Mouse (Mus musculus) Patski (cell line): Measurements from ENCODE around the gene Sgo2a. TPM values are rescaled to one million over a fixed set of nuclear protein-coding genes. Genes with fewer than 3 reads are reported as not detected.
A peak's percentile ranks its signal among the peaks of the same experiment; 100 is the strongest.

Experiments used
- ATAC-seq: fragments of 100-300 bp; one replicate; pipeline ENCODE4 v1.8.0; 2021
- CTCF ChIA-PET: fragments of 350-600 bp; sonication (Branson Sonifier 250); formaldehyde crosslinking; loops from one replicate; lab custom pipeline; 2022; ENCODE audit warnings: inconsistent platforms; lab: Charles Lee
- POLR2A ChIA-PET: fragments of 350-600 bp; sonication (Branson Sonifier 250); formaldehyde crosslinking; loops from one replicate; lab custom pipeline; 2022; ENCODE audit warnings: antibody characterized with exemption, inconsistent platforms; lab: Charles Lee
- DNase-seq: peaks from one replicate; pipeline ENCODE4 v3.0.0-alpha.2; 2011; ENCODE audit warnings: low read depth, low spot score
- H3K27me3 ChIP-seq: fragments of 371-371 bp; one replicate; pipeline ENCODE4 v1.5.1; 2021
- CTCF ChIP-seq: fragments of 100-300 bp; IDR thresholded peaks from one replicate; pipeline ENCODE4 v1.5.1; 2021
- in situ Hi-C: fragments of 300-500 bp; cut with MboI; formaldehyde crosslinking; loops from 3 replicates; pipeline ENCODE4 v1.11.1; 2018; ENCODE audit warnings: low pct_unique_long_range_greater_than_20kb, mixed read lengths
- polyA plus RNA-seq: library from polyadenylated mRNA; unstranded; gene quantifications from one replicate; pipeline ENCODE4 v1.2.3, GENCODE M21; 2021

The Sgo2a gene
- polyA plus RNA-seq: 12.0 TPM

- ChIA-PET CTCF (interaction anchor here (1.4 to 1.7 kb wide), 2 partner anchors 25 to 27 kb away, joined by 4 to 5 read pairs; no protein-coding TSS in a partner anchor), POLR2A (no interaction called here)
- no peak for TF ChIP-seq CTCF
- H3K27me3 ChIP-seq: no peaks in the 10 kb centered on the region
- peak; percentile 62 for DNase-seq
- in situ Hi-C loops: no loop called here
- peak; percentile 91 for ATAC-seq
These were observed at the start of gene Sgo2a for GRCm38 (mm10) chr1:57995432-57996132. Gene Sgo2a, plus strand, starts transcription at chr1:57995971.

- in situ Hi-C loops: loop anchor here (5.0 kb wide), 1 partner anchor 195 kb away; no protein-coding TSS in a partner anchor
- no peak for TF ChIP-seq CTCF
- DNase-seq: no peak
- peak; percentile 72 for ATAC-seq
- CTCF ChIA-PET: interaction anchor here (1.9 to 3.4 kb wide), 3 partner anchors 153 to 519 kb away, joined by 7 to 28 read pairs (median 9); no protein-coding TSS in a partner anchor
- POLR2A ChIA-PET: interaction anchor here (1.0 to 1.2 kb wide), 2 partner anchors 10 to 36 kb away, joined by 3 read pairs; no protein-coding TSS in a partner anchor
- H3K27me3 ChIP-seq: no peaks in the 10 kb centered on the region
These were observed 48.0 kb upstream of the Sgo2a start for GRCm38 (mm10) chr1:57947552-57948347.

DNA sequence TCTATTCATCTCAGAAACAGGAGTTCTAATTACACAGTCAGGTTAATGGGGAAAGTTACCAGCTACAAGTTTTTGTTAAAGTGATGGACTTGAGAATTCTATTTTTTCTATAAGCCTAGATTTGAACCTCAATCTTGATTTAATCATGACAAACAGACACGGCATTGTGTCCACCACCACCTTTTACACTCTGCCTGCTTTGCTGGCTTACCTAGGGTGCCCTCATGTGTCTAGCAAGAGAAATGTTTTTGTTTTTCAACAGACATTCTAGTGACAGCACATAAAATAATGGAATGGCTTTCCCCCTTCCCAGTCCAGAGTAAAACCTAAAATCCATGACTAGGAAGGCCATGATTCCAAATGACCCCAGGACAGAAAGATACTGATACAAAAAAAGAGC lies 46.6 kb upstream of the Sgo2a start:
- in situ Hi-C loops: loop anchor here (5.0 kb wide), 1 partner anchor 193 kb away; no protein-coding TSS in a partner anchor
- H3K27me3 ChIP-seq: no peaks in the 10 kb centered on the region
- ATAC-seq: no peak
- ChIA-PET CTCF (interaction anchor here (0.7 to 3.4 kb wide), 16 partner anchors 9 to 540 kb away, joined by 3 to 28 read pairs (median 3); no protein-coding TSS in a partner anchor), POLR2A (interaction anchor here (0.6 to 1.3 kb wide), 4 partner anchors 16 to 517 kb away, joined by 3 to 6 read pairs (median 4); no protein-coding TSS in a partner anchor)
- no peak for DNase-seq
- TF ChIP-seq CTCF: peak; percentile 75

DNA sequence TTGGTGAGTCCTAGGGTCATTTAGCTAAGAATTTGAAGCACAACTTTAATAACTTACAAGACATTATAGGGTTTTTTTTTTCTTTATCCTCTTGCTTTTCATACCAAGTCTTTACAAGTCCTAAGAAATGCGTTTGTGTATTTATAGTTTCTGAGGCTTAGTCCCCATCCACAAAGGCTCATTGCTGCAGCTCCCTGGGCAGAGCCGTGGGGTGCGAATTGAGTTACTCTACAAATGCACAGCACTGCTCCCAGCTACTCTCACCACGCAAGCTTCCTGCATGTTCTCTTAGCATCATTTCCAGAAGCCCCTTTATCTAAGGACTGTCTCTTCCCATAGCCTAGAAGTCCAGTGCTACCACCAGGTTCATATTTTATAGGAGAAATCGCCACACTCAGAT lies 46.1 kb upstream of the Sgo2a start:
- DNase-seq (no peak), ATAC-seq (no peak)
- TF ChIP-seq CTCF: no peak
- CTCF ChIA-PET: interaction anchor here (0.8 to 3.4 kb wide), 10 partner anchors 9 to 541 kb away, joined by 3 to 28 read pairs (median 4); no protein-coding TSS in a partner anchor
- POLR2A ChIA-PET: interaction anchor here (0.6 to 1.3 kb wide), 5 partner anchors 17 to 518 kb away, joined by 3 to 6 read pairs (median 4); no protein-coding TSS in a partner anchor
- H3K27me3 ChIP-seq: no peaks in the 10 kb centered on the region
- in situ Hi-C loops: loop anchor here (5.0 to 25.0 kb wide), 3 partner anchors 193 to 522 kb away; partner anchors contain the start of gene Aox2

- in situ Hi-C loops: loop anchor here (5.0 to 25.0 kb wide), 2 partner anchors 335 to 525 kb away; partner anchors contain the start of gene Aox2
- ATAC-seq (no peak), DNase-seq (no peak)
- TF ChIP-seq CTCF: no peak
- no peaks in the 10 kb centered on the region for H3K27me3 ChIP-seq
- CTCF ChIA-PET: interaction anchor here (1.4 to 2.8 kb wide), 2 partner anchors 523 to 524 kb away, joined by 5 to 7 read pairs; no protein-coding TSS in a partner anchor
- POLR2A ChIA-PET: no interaction called here
These were observed 43.3 kb upstream of the Sgo2a start for GRCm38 (mm10) chr1:57952509-57952908.

DNA sequence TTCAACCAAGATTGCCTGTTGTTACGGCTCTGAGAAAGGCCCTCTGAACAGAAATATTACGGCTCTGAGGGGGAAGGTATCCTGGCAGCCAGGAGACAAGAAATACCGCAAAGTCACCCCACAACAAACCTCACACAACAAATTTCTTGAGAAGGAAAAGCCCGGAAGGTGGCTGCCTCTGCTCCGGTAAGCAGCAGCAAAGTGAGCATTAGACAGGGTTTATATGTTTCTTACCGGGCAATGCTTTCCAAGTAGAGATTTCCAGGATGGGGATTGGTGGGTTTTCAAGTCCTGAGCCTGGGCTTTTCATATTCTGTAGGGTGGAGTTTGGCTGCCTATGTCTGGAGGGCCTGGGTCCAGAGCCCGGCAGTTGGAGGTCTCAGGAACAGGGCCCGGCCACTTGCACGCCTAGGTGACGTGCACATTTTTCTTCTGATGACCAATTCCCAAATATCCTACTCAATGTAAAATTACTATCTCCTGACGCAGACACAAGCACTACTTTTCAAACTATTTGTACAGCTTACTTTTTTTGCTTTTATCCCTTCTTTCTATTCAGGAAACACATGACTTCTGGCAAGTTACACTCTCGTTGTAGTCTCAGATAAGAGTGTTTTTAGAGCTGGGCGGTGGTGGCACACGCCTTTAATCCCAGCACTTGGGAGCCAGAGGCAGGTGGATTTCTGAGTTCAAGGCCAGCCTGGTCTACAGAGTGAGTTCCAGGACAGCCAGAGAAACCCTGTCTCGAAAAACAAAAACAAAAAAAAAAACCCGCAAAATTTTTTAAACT lies 42.0 kb upstream of the Sgo2a start:
- ChIA-PET CTCF (interaction anchor here (0.7 to 2.8 kb wide), 2 partner anchors 320 to 525 kb away, joined by 3 to 7 read pairs; no protein-coding TSS in a partner anchor), POLR2A (interaction anchor here (0.7 kb wide), 1 partner anchor 122 kb away, joined by 3 read pairs; no protein-coding TSS in a partner anchor)
- H3K27me3 ChIP-seq: no peaks in the 10 kb centered on the region
- no peak for TF ChIP-seq CTCF
- no peak for DNase-seq
- in situ Hi-C loops: loop anchor here (5.0 to 25.0 kb wide), 2 partner anchors 334 to 526 kb away; partner anchors contain the start of gene Aox2
- no peak for ATAC-seq

GRCm38 (mm10) chr1:57954376-57954765 lies 41.4 kb upstream of the Sgo2a start:
- no peaks in the 10 kb centered on the region for H3K27me3 ChIP-seq
- no peak for TF ChIP-seq CTCF
- ATAC-seq: no peak
- no peak for DNase-seq
- in situ Hi-C loops: loop anchor here (5.0 to 25.0 kb wide), 2 partner anchors 333 to 527 kb away; partner anchors contain the start of gene Aox2
- ChIA-PET POLR2A (interaction anchor here (0.7 kb wide), 1 partner anchor 122 kb away, joined by 3 read pairs; no protein-coding TSS in a partner anchor), CTCF (interaction anchor here (0.7 kb wide), 1 partner anchor 320 kb away, joined by 3 read pairs; no protein-coding TSS in a partner anchor)

GRCm38 (mm10) chr1:57955774-57956173 lies 40.0 kb upstream of the Sgo2a start:
- no peak for TF ChIP-seq CTCF
- ChIA-PET CTCF (interaction anchor here (1.2 kb wide), 1 partner anchor 527 kb away, joined by 3 read pairs; no protein-coding TSS in a partner anchor), POLR2A (no interaction called here)
- in situ Hi-C loops: loop anchor here (25.0 kb wide), 1 partner anchor 332 kb away; the partner anchor contains the start of gene Aox2
- DNase-seq (no peak), ATAC-seq (no peak)
- no peaks in the 10 kb centered on the region for H3K27me3 ChIP-seq
